Mouse (Mus musculus) small intestine, adult 2 months (tissue): Measurements from ENCODE around the gene Dedd2.

ENCODE experiments used
- CTCF ChIP-seq: fragments of 200-500 bp; IDR thresholded peaks from 2 replicates; pipeline ENCODE4 v1.5.1; 2012; ENCODE audit warnings: low read depth, mild to moderate bottlenecking, control low read depth, inconsistent platforms, low read length, moderate library complexity, mixed read lengths; ENCODE audit not compliant: insufficient replicate concordance, insufficient read length; ENCODE audit errors: extremely low read depth
- POLR2A ChIP-seq: fragments of 200-500 bp; IDR thresholded peaks from 2 replicates; pipeline ENCODE4 v1.6.1; 2012; ENCODE audit warnings: low read depth, mild to moderate bottlenecking, control low read depth, inconsistent platforms, low read length, moderate library complexity

GRCm38 (mm10) chr7:25151009-25151408 lies 69.4 kb downstream of the Dedd2 start:
- TF ChIP-seq CTCF (no peak), POLR2A (no peak)
